Mouse (Mus musculus) stomach, embryonic 14.5 days (tissue): ENCODE results near the gene Ildr1. TPM values are rescaled to one million over a fixed set of nuclear protein-coding genes. Genes with fewer than 3 reads are reported as not detected.

Experiments used
- ATAC-seq: fragments of 200-750 bp; cut with Nextera tagmentation; 2 replicates; pipeline ENCODE4 v1.8.0; 2017; ENCODE audit warnings: low read depth, moderate TSS enrichment; ENCODE audit not compliant: insufficient number of reproducible peaks, insufficient read depth, low FRiP score
- H3K27ac ChIP-seq: fragments of 300-500 bp; sonication (generic); 2 replicates; pipeline ENCODE4 v1.5.1; 2014; ENCODE audit warnings: mild to moderate bottlenecking, low read length, moderate library complexity, mixed read lengths
- H3K27me3 ChIP-seq: fragments of 300-500 bp; sonication (generic); 2 replicates; pipeline ENCODE4 v1.6.1; 2014; ENCODE audit warnings: low read length, control low read depth, mixed read lengths; ENCODE audit not compliant: control insufficient read depth, insufficient read depth
- H3K36me3 ChIP-seq: fragments of 300-500 bp; sonication (generic); 2 replicates; pipeline ENCODE4 v1.6.1; 2014; ENCODE audit warnings: mild to moderate bottlenecking, control low read depth, low read length, moderate library complexity, mixed read lengths; ENCODE audit not compliant: control insufficient read depth, insufficient read depth
- H3K4me1 ChIP-seq: fragments of 300-500 bp; sonication (generic); 2 replicates; pipeline ENCODE4 v1.6.1; 2014; ENCODE audit warnings: low read length, control low read depth, mixed read lengths; ENCODE audit not compliant: control insufficient read depth, insufficient read depth
- H3K4me2 ChIP-seq: fragments of 300-500 bp; sonication (generic); replicated peaks from 2 replicates; pipeline ENCODE4 v1.6.1; 2014; ENCODE audit warnings: low read depth, low read length, control low read depth
- H3K4me3 ChIP-seq: fragments of 300-500 bp; sonication (generic); 2 replicates; pipeline ENCODE4 v1.5.1; 2014; ENCODE audit warnings: low read depth, low read length, control low read depth
- H3K9ac ChIP-seq: fragments of 300-500 bp; sonication (generic); replicated peaks from 2 replicates; pipeline ENCODE4 v1.6.1; 2014; ENCODE audit warnings: low read depth, mild to moderate bottlenecking, control low read depth, low read length, moderate library complexity, mixed read lengths
- H3K9me3 ChIP-seq: fragments of 300-500 bp; sonication (generic); 2 replicates; pipeline ENCODE4 v1.6.1; 2016; ENCODE audit warnings: low read depth, low read length, control low read depth; ENCODE audit not compliant: control insufficient read depth
- WGBS: fragments of 180-500 bp; shearing (Covaris S2); extraction: QIAGEN DNeasy Blood & Tissue Kit; methylation state at CpG from one replicate; pipeline ENCODE4 v1.1.7; 2014; 5-methylcytosine and 5-hydroxymethylcytosine counted together
- polyA plus RNA-seq: library from polyadenylated mRNA; unstranded; fragments of >200 nt; fragmentation: Nextera tagmentation; extraction: Ambion mirVana; gene quantifications from 2 replicates; pipeline ENCODE4 v1.2.1, GENCODE M21; 2014

The Ildr1 gene
- polyA plus RNA-seq, 1 experiment from 2014 or later: 5.8 TPM

DNA sequence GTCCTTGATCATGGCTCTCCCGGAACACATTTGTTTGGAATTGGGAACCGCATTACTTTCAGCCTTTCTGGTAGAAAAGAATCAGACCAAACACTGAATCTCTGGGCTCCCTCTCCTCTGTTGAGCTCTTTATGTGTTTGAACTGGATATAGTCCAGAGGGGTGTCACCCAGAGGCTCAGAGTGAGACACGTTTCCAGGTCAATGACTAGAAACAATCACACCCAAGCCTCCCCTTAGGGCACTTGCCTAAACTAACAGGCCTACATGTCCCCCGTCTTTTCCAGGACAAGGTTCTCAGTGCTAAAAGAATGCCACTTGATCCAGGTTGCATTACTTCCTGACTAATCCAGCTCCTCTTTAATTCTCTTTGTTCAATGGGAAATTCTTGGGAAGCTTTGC, 77.1 kb downstream of the Ildr1 start:
- no peaks in the 10 kb centered on the region for H3K4me1 ChIP-seq
- no peaks in the 10 kb centered on the region for H3K9me3 ChIP-seq
- H3K9ac ChIP-seq: no peak overlapping the region
- no peaks in the 10 kb centered on the region for H3K36me3 ChIP-seq
- no peak overlapping the region for H3K27ac ChIP-seq
- 75% methylated on average over 4 of the region's 4 CpGs for WGBS
- no peak for ATAC-seq
- H3K4me3 ChIP-seq: no peak overlapping the region
- no peak overlapping the region for H3K4me2 ChIP-seq
- H3K27me3 ChIP-seq: no peaks in the 10 kb centered on the region

DNA sequence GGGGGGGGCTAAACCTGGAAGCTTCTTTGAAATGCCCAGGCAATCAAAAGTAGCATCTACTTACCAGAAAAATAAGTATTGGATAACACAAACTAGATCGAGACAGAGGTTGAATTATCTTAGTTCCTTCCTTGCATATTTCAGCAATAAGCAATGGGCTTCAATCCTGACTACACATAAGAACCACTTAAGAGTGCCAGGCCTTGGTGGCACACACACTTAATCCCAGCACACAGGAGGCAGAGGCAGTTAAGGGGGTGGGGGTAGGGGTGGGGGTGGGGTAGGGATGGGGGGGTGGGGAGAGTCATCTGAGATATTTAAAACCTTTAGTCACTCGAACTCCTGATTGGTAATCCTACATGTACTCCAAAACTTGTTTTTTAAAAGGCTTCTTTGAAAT, 77.5 kb downstream of the Ildr1 start:
- Histone ChIP-seq H3K9ac (no peak overlapping the region), H3K4me3 (no peak overlapping the region), H3K36me3 (no peaks in the 10 kb centered on the region), H3K9me3 (no peaks in the 10 kb centered on the region), H3K4me1 (no peaks in the 10 kb centered on the region), H3K4me2 (no peak overlapping the region), H3K27me3 (no peaks in the 10 kb centered on the region), H3K27ac (no peak overlapping the region)
- ATAC-seq: no peak
- WGBS: 84% methylated on average over 2 of the region's 2 CpGs

DNA sequence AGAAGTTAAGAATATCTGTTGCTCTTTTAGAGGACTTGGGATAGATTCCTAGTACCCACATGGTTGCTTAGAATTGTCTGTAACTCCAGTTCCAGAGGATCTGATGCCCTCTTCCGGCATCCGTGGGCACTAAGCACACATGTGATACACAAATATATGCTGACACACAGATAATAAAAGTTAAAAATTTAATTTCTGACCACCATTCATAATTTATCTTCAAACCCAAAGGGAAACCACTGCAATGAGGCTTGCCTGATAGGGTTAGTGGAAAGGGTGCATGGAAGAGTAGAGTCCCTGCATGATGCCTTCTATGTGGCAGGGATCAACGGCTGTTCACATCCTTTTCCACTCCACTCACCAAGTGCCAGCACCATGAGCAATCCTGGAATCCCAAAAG, 77.9 kb downstream of the Ildr1 start:
- Histone ChIP-seq H3K4me3 (no peak overlapping the region), H3K36me3 (no peaks in the 10 kb centered on the region), H3K9me3 (no peaks in the 10 kb centered on the region), H3K27ac (no peak overlapping the region), H3K4me2 (no peak overlapping the region), H3K4me1 (no peaks in the 10 kb centered on the region), H3K9ac (no peak overlapping the region), H3K27me3 (no peaks in the 10 kb centered on the region)
- WGBS: 97% methylated on average over 3 of the region's 3 CpGs
- no peak for ATAC-seq

DNA sequence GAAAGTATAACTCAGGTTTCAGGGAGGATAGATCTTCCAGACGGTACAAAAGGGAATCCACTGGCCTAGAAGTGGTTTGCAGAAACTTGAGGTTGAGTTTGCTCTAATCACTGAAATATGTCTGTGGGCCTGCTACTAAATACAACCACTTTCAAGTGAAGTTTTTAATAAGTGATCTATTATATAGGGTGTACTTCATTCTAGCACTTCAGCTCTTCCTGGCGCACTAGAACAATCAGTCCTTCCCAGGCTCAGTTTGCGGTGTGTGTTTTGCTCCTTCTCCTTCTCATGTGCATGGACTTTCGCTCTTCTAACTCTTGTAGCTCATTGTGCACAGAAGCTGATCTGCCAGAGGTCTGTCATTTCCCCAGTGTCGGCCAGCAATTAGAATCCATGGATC, 79.2 kb downstream of the Ildr1 start:
- Histone ChIP-seq H3K27me3 (no peaks in the 10 kb centered on the region), H3K27ac (no peak overlapping the region), H3K4me3 (no peak overlapping the region), H3K36me3 (no peaks in the 10 kb centered on the region), H3K4me2 (no peak overlapping the region), H3K9me3 (no peaks in the 10 kb centered on the region), H3K4me1 (no peaks in the 10 kb centered on the region), H3K9ac (no peak overlapping the region)
- 88% methylated on average over 5 of the region's 5 CpGs for WGBS
- ATAC-seq: no peak

DNA sequence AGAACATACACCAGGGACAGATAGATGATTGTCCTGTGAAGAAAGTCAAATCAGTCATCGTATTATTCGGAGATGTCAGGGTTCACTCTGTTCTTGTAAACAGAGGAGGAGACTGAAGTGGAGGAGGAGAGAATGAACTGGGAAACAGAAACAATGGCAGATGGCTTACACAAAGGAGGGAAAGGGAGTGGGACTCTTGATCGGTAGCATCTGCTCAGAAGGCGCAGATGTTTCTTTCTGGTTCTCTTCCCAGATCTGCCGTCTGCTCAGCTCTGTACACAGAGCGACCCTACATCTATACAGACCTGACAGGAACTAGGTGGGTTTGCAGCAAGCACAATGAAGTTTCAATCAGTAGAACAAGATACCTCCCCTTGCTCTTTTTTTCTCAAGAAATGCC, 81.9 kb downstream of the Ildr1 start:
- no peaks in the 10 kb centered on the region for H3K9me3 ChIP-seq
- no peak overlapping the region for H3K27ac ChIP-seq
- H3K9ac ChIP-seq: no peak overlapping the region
- no peaks in the 10 kb centered on the region for H3K36me3 ChIP-seq
- WGBS: 60% methylated on average over 6 of the region's 6 CpGs
- no peaks in the 10 kb centered on the region for H3K27me3 ChIP-seq
- no peaks in the 10 kb centered on the region for H3K4me1 ChIP-seq
- no peak overlapping the region for H3K4me2 ChIP-seq
- ATAC-seq: no peak
- H3K4me3 ChIP-seq: no peak overlapping the region

Other genes with a start within 250 kb of the Ildr1 start
- 3.5 and 3.6 TPM in 2 replicates for gene Stfa3, start 238.6 kb upstream of the Ildr1 start, polyA plus RNA-seq
- gene Casr, start 131.8 kb upstream of the Ildr1 start, polyA plus RNA-seq: 0.07 TPM in 1 of 2 replicates, not detected in the other
- gene Cd86, start 27.9 kb upstream of the Ildr1 start, polyA plus RNA-seq: 2.0 and 2.7 TPM in 2 replicates
- 7.0 and 7.9 TPM in 2 replicates for gene Slc15a2, start 91.0 kb downstream of the Ildr1 start, polyA plus RNA-seq
- gene Iqcb1, start 134.4 kb downstream of the Ildr1 start, polyA plus RNA-seq: 38.7 and 45.6 TPM in 2 replicates
- gene Eaf2, start 181.0 kb downstream of the Ildr1 start, polyA plus RNA-seq: 1.8 and 2.1 TPM in 2 replicates
- gene Golgb1, start 181.2 kb downstream of the Ildr1 start, polyA plus RNA-seq: 123 and 125 TPM in 2 replicates
- 2.1 and 2.7 TPM in 2 replicates for gene Hcls1, start 241.0 kb downstream of the Ildr1 start, polyA plus RNA-seq